10 mouse cellular contexts compared by ENCODE assay signal in genomic region chr8:112257922-112258475, GRCm38 (mm10).
DNase-seq lines count a peak whose midpoint lies in the region; ATAC-seq lines count a peak whose summit lies in the region.
"Had no signal": no experiment of that assay in that cellular context is flagged by ENCODE, and none has a peak within 500 bp of the region (broad histone marks: within the 10 kb centered on the region; RNA-seq: fewer than 3 reads in every experiment).

No protein-coding gene starts in this region.

- WGBS in lung, embryonic 15.5 days: 38% methylated on average over 13 of the region's 13 CpGs
- WGBS in hindbrain, embryonic 13.5 days: 26% methylated on average over 13 of the region's 13 CpGs

- H3K9me3 ChIP-seq in lung, embryonic 15.5 days: no peaks in the 10 kb centered on the region
- H3K9me3 ChIP-seq in hindbrain, embryonic 13.5 days: no peaks in the 10 kb centered on the region

- H3K36me3 ChIP-seq in lung, embryonic 15.5 days: no peaks in the 10 kb centered on the region
- H3K36me3 ChIP-seq in hindbrain, embryonic 13.5 days: no peaks in the 10 kb centered on the region

- H3K27ac ChIP-seq in lung, embryonic 15.5 days: no peak overlapping the region
- H3K27ac ChIP-seq in hindbrain, embryonic 13.5 days: peak overlapping the region; percentile 66
- H3K27ac ChIP-seq: macrophage had no signal

- no peak overlapping the region for H3K9ac ChIP-seq in lung, embryonic 15.5 days
- peak overlapping the region; percentile 55; the same call in 1 of the 2 replicates for H3K9ac ChIP-seq in hindbrain, embryonic 13.5 days

- H3K4me3 ChIP-seq in lung, embryonic 15.5 days: no peak overlapping the region
- peak overlapping the region; percentile 32 for H3K4me3 ChIP-seq in hindbrain, embryonic 13.5 days

- no peaks in the 10 kb centered on the region for H3K4me1 ChIP-seq in lung, embryonic 15.5 days
- H3K4me1 ChIP-seq in hindbrain, embryonic 13.5 days (replicated peaks): peaks cover 14% of the 10 kb centered on the region

- no peak for ATAC-seq in lung, embryonic 15.5 days (ENCODE audit: borderline replicate concordance, extremely low read depth, low FRiP score, low TSS enrichment)
- no peak for ATAC-seq in hindbrain, embryonic 13.5 days (ENCODE audit: low FRiP score)

- no peaks in the 10 kb centered on the region for H3K27me3 ChIP-seq in lung, embryonic 15.5 days
- H3K27me3 ChIP-seq in hindbrain, embryonic 13.5 days: 0 out of 2 replicates have a peak, but pooled peaks cover 4% of the 10 kb centered on the region

- peak; percentile 20 to 24 for DNase-seq in cerebellum, postnatal 14 days
- DNase-seq in cerebellum, adult 18-20 months: no peak
- DNase-seq in lung, postnatal 14 days: no peak
- DNase-seq in retina, embryonic 14.5 days (ENCODE audit: low spot score): peak; percentile 6
- no peak for DNase-seq in gastrocnemius, adult 8-10 months (ENCODE audit: low spot score in 2 of 2)
- no peak for DNase-seq in ovary, postnatal 36 days (ENCODE audit: low spot score)
- DNase-seq: cerebellum, adult 11 months had no signal

- H3K4me2 ChIP-seq in lung, embryonic 15.5 days: peak overlapping the region; percentile 24; the same call in 1 of the 2 replicates
- H3K4me2 ChIP-seq in hindbrain, embryonic 13.5 days: peak overlapping the region; percentile 53

Comparison
In these comparisons a context has a peak if more than half of its experiments do, and no peak if none do; other contexts are left out.
1. DNase-seq: peak in cerebellum, postnatal 14 days (2 of 2) and retina, embryonic 14.5 days (single experiment); none in cerebellum, adult 18-20 months (0 of 2), lung, postnatal 14 days (single experiment), gastrocnemius, adult 8-10 months (0 of 2) and ovary, postnatal 36 days (single experiment).